Mouse (Mus musculus) heart, embryonic 14.5 days (tissue): Measurements from ENCODE around the gene Otx2. TPM values are rescaled to one million over a fixed set of nuclear protein-coding genes. Genes with fewer than 3 reads are reported as not detected.

Experiments used
- ATAC-seq: fragments of 200-750 bp; cut with Nextera tagmentation; 2 replicates; pipeline ENCODE4 v1.8.0; 2017; ENCODE audit warnings: low read depth, moderate TSS enrichment; ENCODE audit not compliant: insufficient number of reproducible peaks, insufficient read depth, low FRiP score
- H3K27ac ChIP-seq, 2 experiments: fragments of 200-500 bp in 1 of 2; fragments of 300-500 bp in 1 of 2; sonication (generic) in 1 of 2; replicated peaks in 1 of 2; 2 replicates each; pipeline ENCODE4 v1.5.1; 2012 to 2014; ENCODE audit warnings: low read depth in 2 of 2, low read length in 2 of 2, control low read depth in 1 of 2, mild to moderate bottlenecking in 1 of 2, mixed read lengths in 1 of 2; ENCODE audit not compliant: control insufficient read depth in 1 of 2, insufficient read depth in 1 of 2
- H3K27me3 ChIP-seq: fragments of 300-500 bp; sonication (generic); 2 replicates; pipeline ENCODE4 v1.6.1; 2014; ENCODE audit warnings: mild to moderate bottlenecking, low read length, control low read depth; ENCODE audit not compliant: control insufficient read depth, insufficient read depth
- H3K36me3 ChIP-seq: fragments of 300-500 bp; sonication (generic); 2 replicates; pipeline ENCODE4 v1.6.1; 2014; ENCODE audit warnings: mild to moderate bottlenecking, control low read depth, low read length, mixed read lengths; ENCODE audit not compliant: control insufficient read depth, insufficient read depth
- H3K4me1 ChIP-seq, 2 experiments: fragments of 200-500 bp in 1 of 2; fragments of 300-500 bp in 1 of 2; sonication (generic) in 1 of 2; 2 replicates each; pipeline ENCODE4 v1.6.1; 2012 to 2014; ENCODE audit warnings: low read length in 2 of 2, control low read depth in 1 of 2, mixed read lengths in 1 of 2; ENCODE audit not compliant: control insufficient read depth in 2 of 2, insufficient read depth in 2 of 2
- H3K4me2 ChIP-seq: fragments of 300-500 bp; sonication (generic); 2 replicates; pipeline ENCODE4 v1.6.1; 2014; ENCODE audit warnings: mild to moderate bottlenecking, low read length
- H3K4me3 ChIP-seq, 2 experiments: fragments of 200-500 bp in 1 of 2; fragments of 300-500 bp in 1 of 2; sonication (generic) in 1 of 2; 2 replicates each; pipeline ENCODE4 v1.5.1; 2012 to 2014; ENCODE audit warnings: low read length in 2 of 2, mild to moderate bottlenecking in 2 of 2, control low read depth in 1 of 2, low read depth in 1 of 2, moderate library complexity in 1 of 2; ENCODE audit not compliant: control insufficient read depth in 1 of 2, insufficient read depth in 1 of 2
- H3K9ac ChIP-seq: fragments of 300-500 bp; sonication (generic); 2 replicates; pipeline ENCODE4 v1.6.1; 2014; ENCODE audit warnings: mild to moderate bottlenecking, low read length
- H3K9me3 ChIP-seq: fragments of 300-500 bp; sonication (generic); 2 replicates; pipeline ENCODE4 v1.6.1; 2016; ENCODE audit warnings: low read length, control low read depth; ENCODE audit not compliant: control insufficient read depth
- WGBS: fragments of 180-500 bp; shearing (Covaris S2); extraction: QIAGEN DNeasy Blood & Tissue Kit; methylation state at CpG from one replicate; pipeline ENCODE4 v1.1.7; 2014; 5-methylcytosine and 5-hydroxymethylcytosine counted together
- polyA plus RNA-seq: library from polyadenylated mRNA; unstranded; fragments of >200 nt; fragmentation: Nextera tagmentation; extraction: Ambion mirVana; gene quantifications from 2 replicates; pipeline ENCODE4 v1.2.1, GENCODE M21; 2014

Gene Otx2
- polyA plus RNA-seq, 1 experiment from 2014 or later, result not detected

DNA sequence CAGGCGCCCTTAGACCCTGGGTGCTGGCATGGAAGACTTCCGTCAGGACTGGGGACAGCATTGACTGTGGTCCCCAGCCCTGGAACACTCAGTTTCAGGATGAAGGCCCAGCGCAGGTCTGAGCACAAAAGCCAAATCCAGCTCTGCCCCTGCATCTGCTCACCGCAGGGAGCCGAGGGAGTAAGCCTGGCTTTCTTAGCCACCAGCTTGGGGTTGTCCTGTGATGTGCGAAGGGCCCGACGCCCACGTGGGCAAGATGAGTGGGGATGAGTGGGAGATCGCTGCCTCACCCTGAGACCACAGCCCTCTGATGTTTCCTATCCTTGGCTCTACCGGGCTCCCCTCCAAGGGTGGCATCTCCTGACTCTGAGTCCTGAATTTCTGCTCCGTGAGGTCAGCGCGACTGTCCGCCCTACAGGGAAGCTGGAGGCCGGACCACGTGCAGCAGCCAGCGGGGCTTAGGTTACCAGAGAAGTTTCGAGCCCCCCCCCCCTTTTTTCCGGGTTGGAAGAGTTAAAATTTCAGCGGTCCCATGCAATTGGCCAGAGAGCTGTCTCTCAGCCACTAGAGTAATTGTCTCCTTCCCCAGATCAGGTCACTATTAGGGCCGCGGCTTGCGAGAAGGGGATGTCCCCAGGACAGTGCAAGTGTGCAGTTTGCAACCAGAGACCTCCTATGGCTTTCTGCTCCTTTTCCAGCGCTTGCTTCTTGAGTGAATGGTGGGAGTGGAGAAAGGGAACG, 22.0 kb downstream of the Otx2 start:
- Histone ChIP-seq H3K9me3 (no peaks in the 10 kb centered on the region), H3K4me3 (peak overlapping the region in 1 of 2 experiments; percentile 13; a peak in 2 of 4 replicates), H3K9ac (no peak overlapping the region), H3K36me3 (no peaks in the 10 kb centered on the region), H3K4me2 (peak overlapping the region; percentile 31; the same call in 1 of the 2 replicates), H3K4me1 (peaks cover 0 to 6% of the 10 kb centered on the region in 2 experiments; a peak in 1 of 4 replicates), H3K27me3 (peaks cover 66% of the 10 kb centered on the region), H3K27ac (no peak overlapping the region)
- no peak; the same call in 1 of the 2 replicates for ATAC-seq
- WGBS, result 8% methylated on average over 26 of the region's 26 CpGs

DNA sequence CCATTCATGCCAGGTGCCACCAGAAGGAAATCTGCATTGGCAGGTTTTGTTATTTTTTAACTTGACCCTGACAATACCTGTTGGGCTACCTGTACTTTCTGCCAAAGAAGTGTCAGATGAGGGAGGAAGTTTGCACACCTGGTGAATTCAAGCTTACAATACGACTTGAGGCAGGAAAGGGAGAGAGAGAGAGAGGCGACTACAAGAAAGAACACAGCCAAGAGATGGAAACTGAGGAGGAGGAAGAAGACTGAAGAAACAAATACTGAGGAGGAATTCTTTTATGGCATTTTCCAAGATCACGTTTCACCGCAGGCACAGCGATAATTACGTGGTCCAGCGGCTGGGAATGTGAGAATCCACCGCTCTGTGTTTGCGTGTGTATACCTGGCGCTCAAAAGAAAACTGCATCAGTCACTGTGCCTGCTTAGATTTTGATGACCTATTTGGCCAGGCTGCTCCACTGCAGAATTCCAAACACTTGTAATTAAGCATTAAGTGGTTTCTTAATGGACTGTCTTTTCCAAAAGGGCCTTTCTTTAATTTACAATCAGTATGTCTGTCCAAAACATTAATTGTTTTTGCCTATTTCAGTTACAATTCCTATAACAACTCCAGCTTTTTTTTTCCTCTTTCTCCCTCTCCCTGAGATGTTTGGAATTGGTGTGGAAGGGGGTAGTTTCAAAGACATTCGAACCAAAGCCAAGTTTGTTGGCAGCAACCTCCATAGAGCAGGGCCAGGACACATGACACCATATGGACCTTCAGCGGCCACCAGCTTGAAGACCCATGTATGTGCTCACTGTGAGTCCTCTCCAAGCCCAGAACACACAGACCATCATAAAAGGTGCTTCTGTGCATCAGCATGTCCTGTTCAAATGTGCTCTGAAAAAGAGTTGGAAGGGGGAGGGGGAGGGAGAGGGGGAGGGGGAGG, 31.9 kb downstream of the Otx2 start:
- Histone ChIP-seq H3K4me3 (no peak overlapping the region), H3K36me3 (no peaks in the 10 kb centered on the region), H3K9me3 (no peaks in the 10 kb centered on the region), H3K27me3 (no peaks in the 10 kb centered on the region; the same call in 1 of the 2 replicates), H3K4me2 (no peak overlapping the region), H3K9ac (no peak overlapping the region), H3K4me1 (no peaks in the 10 kb centered on the region), H3K27ac (no peak overlapping the region)
- ATAC-seq, result no peak
- WGBS, result 81% methylated on average over 12 of the region's 12 CpGs

DNA sequence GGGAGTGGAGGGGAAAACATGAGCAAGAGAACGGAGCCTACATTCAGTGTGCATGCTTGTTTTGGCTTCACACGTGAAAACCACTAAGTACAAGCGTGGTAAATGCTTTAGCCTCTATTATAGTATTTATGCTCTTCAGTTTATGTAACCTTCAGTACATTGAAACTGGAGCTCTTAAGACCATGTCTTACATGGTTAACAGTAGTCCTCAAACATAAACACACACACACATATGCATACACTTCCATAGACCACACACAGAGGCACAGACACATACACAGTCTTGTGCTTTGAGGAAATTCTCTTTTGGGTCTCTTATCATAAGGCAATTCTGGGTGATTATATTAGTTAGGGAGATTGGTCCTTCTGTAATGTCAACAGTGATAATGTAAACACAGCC, 40.5 kb downstream of the Otx2 start:
- H3K27me3 ChIP-seq, result no peaks in the 10 kb centered on the region
- no peaks in the 10 kb centered on the region for H3K36me3 ChIP-seq
- WGBS, result 80% methylated on average over 3 of the region's 3 CpGs
- no peak overlapping the region for H3K9ac ChIP-seq
- no peak for ATAC-seq
- H3K27ac ChIP-seq, result no peak overlapping the region
- H3K4me3 ChIP-seq, result no peak overlapping the region
- H3K9me3 ChIP-seq, result no peaks in the 10 kb centered on the region
- H3K4me1 ChIP-seq, result no peaks in the 10 kb centered on the region
- H3K4me2 ChIP-seq, result no peak overlapping the region

DNA sequence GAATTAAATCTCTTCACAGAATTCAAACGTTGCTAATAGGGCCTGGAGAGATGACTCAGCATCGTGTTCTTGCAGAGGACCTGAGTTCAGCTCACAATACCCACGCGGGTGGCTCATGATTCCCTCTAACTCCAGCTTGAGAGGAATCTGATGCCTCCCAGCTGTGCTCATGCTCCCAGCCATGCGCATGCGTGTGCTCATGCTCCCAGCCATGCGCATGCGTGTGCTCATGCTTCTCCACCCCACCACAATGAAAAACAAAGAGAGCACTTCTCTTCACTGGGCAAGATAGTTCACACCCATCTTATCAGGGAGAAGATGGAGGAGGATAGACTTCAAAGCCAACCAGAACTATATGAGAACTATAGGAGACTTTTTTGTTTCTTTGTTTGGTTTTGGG, 41.3 kb downstream of the Otx2 start:
- Histone ChIP-seq H3K27ac (no peak overlapping the region), H3K27me3 (no peaks in the 10 kb centered on the region), H3K4me2 (no peak overlapping the region), H3K4me1 (no peaks in the 10 kb centered on the region), H3K36me3 (no peaks in the 10 kb centered on the region), H3K9me3 (no peaks in the 10 kb centered on the region), H3K9ac (no peak overlapping the region), H3K4me3 (no peak overlapping the region)
- ATAC-seq, result no peak
- WGBS, result 82% methylated on average over 8 of the region's 8 CpGs

DNA sequence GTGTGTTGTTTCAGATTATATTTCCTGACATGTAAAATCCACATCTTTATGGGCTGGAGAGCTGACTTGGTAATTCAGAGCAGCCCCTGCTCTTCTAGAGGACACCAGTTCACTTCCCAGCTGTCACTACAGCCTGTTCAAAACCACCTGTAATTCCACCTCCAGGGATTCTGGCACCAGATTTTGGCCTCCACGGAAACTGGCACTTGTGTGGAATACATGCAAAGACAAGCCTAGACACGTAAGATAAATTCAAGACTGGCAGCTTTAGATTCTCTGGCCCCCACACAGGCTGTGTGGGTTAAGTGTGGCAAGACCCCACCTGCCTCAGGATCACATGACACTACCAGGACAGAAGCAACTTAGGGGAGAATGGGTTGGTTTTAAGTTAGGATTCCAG, 42.1 kb downstream of the Otx2 start:
- Histone ChIP-seq H3K4me2 (no peak overlapping the region), H3K9ac (no peak overlapping the region), H3K9me3 (no peaks in the 10 kb centered on the region), H3K27ac (no peak overlapping the region), H3K27me3 (no peaks in the 10 kb centered on the region), H3K4me3 (no peak overlapping the region), H3K4me1 (no peaks in the 10 kb centered on the region), H3K36me3 (no peaks in the 10 kb centered on the region)
- WGBS, result 83% methylated on average over 2 of the region's 2 CpGs
- ATAC-seq, result no peak

DNA sequence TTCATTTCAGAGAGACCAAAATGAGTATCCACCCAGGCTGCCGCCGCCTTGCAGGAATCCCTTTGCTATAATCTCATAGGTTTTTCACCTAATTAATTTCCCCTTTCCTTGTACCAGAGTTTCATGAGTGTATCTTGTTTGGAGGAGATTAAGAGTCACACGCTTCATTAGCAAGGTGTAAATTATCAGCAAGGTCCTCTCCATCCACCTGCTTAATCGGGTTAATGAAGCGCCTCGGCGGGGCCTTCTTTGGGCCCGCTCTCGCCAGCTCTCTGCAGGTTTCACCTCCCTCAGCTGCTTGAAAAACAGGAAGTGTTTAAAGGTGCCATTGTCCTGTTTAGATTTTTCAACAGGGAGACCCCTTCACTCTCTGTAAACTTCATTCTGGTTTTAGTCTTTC, 44.2 kb downstream of the Otx2 start:
- no peak overlapping the region for H3K4me2 ChIP-seq
- no peak overlapping the region for H3K9ac ChIP-seq
- 80% methylated on average over 9 of the region's 9 CpGs for WGBS
- no peak overlapping the region for H3K4me3 ChIP-seq
- peaks cover 0 to 3% of the 10 kb centered on the region in 2 experiments; a peak in 1 of 4 replicates for H3K4me1 ChIP-seq
- H3K36me3 ChIP-seq, result no peaks in the 10 kb centered on the region
- H3K27me3 ChIP-seq, result no peaks in the 10 kb centered on the region
- H3K27ac ChIP-seq, result no peak overlapping the region
- no peaks in the 10 kb centered on the region for H3K9me3 ChIP-seq
- no peak for ATAC-seq

DNA sequence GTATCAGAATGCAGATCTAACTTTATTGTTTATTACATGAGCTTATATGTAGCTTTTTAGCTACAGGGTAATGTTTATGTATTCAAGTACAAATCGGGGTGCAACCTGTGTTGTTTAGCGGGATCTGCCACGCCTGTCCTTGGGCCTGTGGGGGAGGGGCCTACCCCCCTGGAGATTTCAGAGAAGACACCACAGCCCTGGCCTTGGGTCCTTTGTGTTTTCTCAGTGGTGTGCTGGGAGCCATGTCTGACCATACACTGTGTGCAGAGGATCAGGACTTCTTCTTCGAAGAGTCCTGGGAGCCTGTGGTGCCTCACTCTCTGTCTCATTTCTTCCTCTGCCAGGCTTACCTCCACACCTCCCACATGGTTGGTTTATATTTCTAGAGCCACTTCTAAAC, 47.3 kb downstream of the Otx2 start:
- H3K36me3 ChIP-seq, result no peaks in the 10 kb centered on the region
- WGBS, result 83% methylated on average over 4 of the region's 4 CpGs
- no peak overlapping the region for H3K4me3 ChIP-seq
- H3K4me1 ChIP-seq, result peaks cover 0 to 3% of the 10 kb centered on the region in 2 experiments; a peak in 1 of 4 replicates
- no peak overlapping the region for H3K4me2 ChIP-seq
- ATAC-seq, result no peak
- no peaks in the 10 kb centered on the region for H3K27me3 ChIP-seq
- no peak overlapping the region for H3K27ac ChIP-seq
- H3K9ac ChIP-seq, result no peak overlapping the region
- no peaks in the 10 kb centered on the region for H3K9me3 ChIP-seq
